Mouse (Mus musculus) T-cell, adult 2 months (primary cell): ENCODE results near the gene Cirbp.
A peak's percentile ranks its signal among the peaks of the same experiment; 100 is the strongest.

Source experiments
- DNase-seq: peaks from one replicate; pipeline ENCODE4 v3.0.0; 2022; ENCODE audit warnings: low spot score

Gene Cirbp

GRCm38 (mm10) chr10:80165392-80166128, at the start of gene Cirbp:
Gene Cirbp, plus strand, starts transcription at chr10:80165985.
- no peak for DNase-seq

- peak; percentile 30 for DNase-seq
Observed at GRCm38 (mm10) chr10:80116563-80116926, 49.2 kb upstream of the Cirbp start.

- DNase-seq, result no peak
Observed at GRCm38 (mm10) chr10:80116927-80117691, 48.7 kb upstream of the Cirbp start.

- no peak for DNase-seq
Observed at GRCm38 (mm10) chr10:80117736-80118135, 48.0 kb upstream of the Cirbp start.

GRCm38 (mm10) chr10:80118552-80118951, 47.2 kb upstream of the Cirbp start:
- no peak for DNase-seq

GRCm38 (mm10) chr10:80120146-80120545, 45.6 kb upstream of the Cirbp start:
- no peak for DNase-seq

- no peak for DNase-seq
Observed at GRCm38 (mm10) chr10:80121639-80122038, 44.1 kb upstream of the Cirbp start.

- DNase-seq, result no peak
Observed at GRCm38 (mm10) chr10:80123932-80124562, 41.7 kb upstream of the Cirbp start.

- DNase-seq, result no peak
Observed at GRCm38 (mm10) chr10:80127920-80128319, 37.9 kb upstream of the Cirbp start.

- DNase-seq, result no peak
Observed at GRCm38 (mm10) chr10:80129846-80130245, 35.9 kb upstream of the Cirbp start.

GRCm38 (mm10) chr10:80130403-80131031, 35.3 kb upstream of the Cirbp start:
- DNase-seq, result no peak

- no peak for DNase-seq
Observed at GRCm38 (mm10) chr10:80131316-80131951, 34.4 kb upstream of the Cirbp start.

GRCm38 (mm10) chr10:80131952-80132350, 33.8 kb upstream of the Cirbp start:
- no peak for DNase-seq

GRCm38 (mm10) chr10:80133226-80133849, 32.4 kb upstream of the Cirbp start:
- DNase-seq, result no peak

GRCm38 (mm10) chr10:80134421-80134820, 31.4 kb upstream of the Cirbp start:
- DNase-seq, result no peak

- DNase-seq, result no peak
Observed at GRCm38 (mm10) chr10:80135161-80135560, 30.6 kb upstream of the Cirbp start.

- no peak for DNase-seq
Observed at GRCm38 (mm10) chr10:80135641-80136040, 30.1 kb upstream of the Cirbp start.

- no peak for DNase-seq
Observed at GRCm38 (mm10) chr10:80136179-80136951, 29.4 kb upstream of the Cirbp start.

- DNase-seq, result peak; percentile 73
Observed at GRCm38 (mm10) chr10:80136952-80137625, 28.7 kb upstream of the Cirbp start.
